Mouse (Mus musculus): ENCODE results near the gene Vamp1. TPM values are rescaled to one million over a fixed set of nuclear protein-coding genes. Genes with fewer than 3 reads are reported as not detected.

The Vamp1 gene
- total and polyA plus RNA-seq, 3 experiments, result 1.9 to 4.6 (median 3.1) TPM

DNA sequence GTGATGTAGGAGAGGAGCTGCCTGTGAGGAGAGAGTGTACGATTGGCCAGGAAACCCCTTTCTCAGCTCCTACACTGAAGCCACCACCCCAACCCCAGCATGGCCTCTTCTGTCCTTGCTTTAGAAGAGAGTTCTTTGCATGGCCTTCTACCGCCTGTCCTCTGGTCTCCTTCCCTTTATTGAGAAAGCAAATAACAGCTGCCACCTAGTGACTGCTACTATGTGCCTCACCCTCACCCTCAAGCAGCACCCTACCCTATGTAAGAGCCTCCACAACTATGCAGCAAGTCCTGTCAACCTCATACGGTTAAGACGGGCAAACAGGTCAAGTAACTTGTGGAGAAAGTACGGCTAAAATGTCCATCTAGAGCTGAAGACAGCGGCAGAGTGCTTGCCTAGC, 45.2 kb upstream of the Vamp1 start:
- in situ Hi-C loops (cut with MboI; ENCODE audit: low pct_ligation_motif_present, low pct_unique_long_range_greater_than_20kb, low sequenced_read_pairs), result no loop called here

DNA sequence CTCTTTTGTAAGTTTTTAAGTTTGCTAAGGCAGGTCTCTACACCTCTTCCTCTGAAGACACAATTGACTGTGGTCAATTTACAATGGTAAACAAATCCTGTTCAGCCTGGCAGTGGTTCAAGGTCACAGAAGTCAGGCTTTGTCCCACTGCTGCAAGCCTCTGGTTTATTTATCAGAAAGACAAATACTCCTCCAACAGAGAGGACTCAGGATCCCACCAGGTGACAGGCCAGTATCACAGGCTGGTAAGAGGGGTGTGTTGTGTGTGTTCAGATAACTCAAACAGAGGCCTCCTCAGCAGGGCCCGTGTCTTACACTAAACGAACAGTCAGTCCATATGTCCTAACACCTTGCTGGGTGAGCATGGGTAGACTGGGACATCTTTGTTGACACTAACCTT, 42.9 kb upstream of the Vamp1 start:
- Histone ChIP-seq H3K36me3 (replicated peaks in 1 of 2; ENCODE audit: control insufficient read depth in 1 of 2, insufficient read depth in 1 of 2, low read length in 1 of 2) (peaks cover 93 to 98% of the 10 kb centered on the region in 2 experiments), H3K79me2 (replicated peaks; ENCODE audit: control insufficient read depth, extremely low read depth, insufficient read depth, poor library complexity, severe bottlenecking) (no peaks in the 10 kb centered on the region), H3K27me3 (replicated peaks) (no peaks in the 10 kb centered on the region), H3K4me1 (ENCODE audit: control insufficient read depth in 1 of 2, insufficient read depth in 2 of 2) (peaks cover under 1 to 6% of the 10 kb centered on the region in 2 experiments; a peak in 3 of 4 replicates), H3K27ac (ENCODE audit: insufficient read depth, low read depth) (no peak overlapping the region), H3K9me3 (replicated peaks; ENCODE audit: low read length) (no peaks in the 10 kb centered on the region), H3K4me3 (replicated peaks in 1 of 3; ENCODE audit: low read depth in 2 of 3, low read length in 2 of 3, poor library complexity in 1 of 3) (no peak overlapping the region), H3K9ac (ENCODE audit: insufficient read depth, low read depth) (no peak overlapping the region), H3K4me2 (ENCODE audit: insufficient read depth, low read depth, poor library complexity, severe bottlenecking) (no peak overlapping the region)
- TF ChIP-seq MAX (IDR thresholded peaks at IDR 0.05; ENCODE audit: low read length) (no peak), ZC3H11A (IDR thresholded peaks at IDR 0.05; ENCODE audit: low read depth, low read length) (no peak), E2F4 (IDR thresholded peaks at IDR 0.05; ENCODE audit: insufficient replicate concordance, low read depth, low read length) (no peak), JUND (conservative IDR thresholded peaks at IDR 0.05; ENCODE audit: low read depth, low read length) (no peak), CHD2 (IDR thresholded peaks at IDR 0.05; ENCODE audit: low read length) (no peak), ZKSCAN1 (IDR thresholded peaks at IDR 0.05; ENCODE audit: borderline replicate concordance, low read depth, low read length) (no peak), TCF12 (IDR thresholded peaks at IDR 0.05; ENCODE audit: low read depth, low read length) (no peak), ZMIZ1 (IDR thresholded peaks at IDR 0.05; ENCODE audit: low read depth, low read length) (no peak), UBTF (IDR thresholded peaks at IDR 0.05; ENCODE audit: low read depth, low read length) (no peak), SMC3 (IDR thresholded peaks at IDR 0.05; ENCODE audit: low read depth, low read length) (no peak), RAD21 (IDR thresholded peaks at IDR 0.05; ENCODE audit: low read depth, low read length) (no peak), NELFE (IDR thresholded peaks at IDR 0.05; ENCODE audit: low read depth, low read length) (no peak), MYC (IDR thresholded peaks at IDR 0.05; ENCODE audit: low read depth, low read length) (no peak), CHD1 (IDR thresholded peaks at IDR 0.05; ENCODE audit: low read depth, low read length) (no peak)
- dilution Hi-C loops (cut with MboI; ENCODE audit: extremely low pct_ligation_motif_present, extremely low pct_unique_long_range_greater_than_20kb, low sequenced_read_pairs), result no loop called here
- DNase-seq (ENCODE audit: extremely low read depth), result no peak
- in situ Hi-C loops (cut with MboI; ENCODE audit: low pct_ligation_motif_present, low pct_unique_long_range_greater_than_20kb, low sequenced_read_pairs), result no loop called here

More for the DNA sequence above, 45.2 kb upstream of the Vamp1 start:
- Histone ChIP-seq H3K9ac (ENCODE audit: insufficient read depth, low read depth) (no peak overlapping the region), H3K4me2 (ENCODE audit: insufficient read depth, low read depth, poor library complexity, severe bottlenecking) (no peak overlapping the region), H3K4me3 (replicated peaks in 1 of 3; ENCODE audit: low read depth in 2 of 3, low read length in 2 of 3, poor library complexity in 1 of 3) (no peak overlapping the region), H3K27me3 (replicated peaks) (no peaks in the 10 kb centered on the region), H3K36me3 (replicated peaks in 1 of 2; ENCODE audit: control insufficient read depth in 1 of 2, insufficient read depth in 1 of 2, low read length in 1 of 2) (peaks cover 75 to 81% of the 10 kb centered on the region in 2 experiments), H3K27ac (ENCODE audit: insufficient read depth, low read depth) (no peak overlapping the region), H3K4me1 (ENCODE audit: control insufficient read depth in 1 of 2, insufficient read depth in 2 of 2) (peaks cover 8 to 17% of the 10 kb centered on the region in 2 experiments), H3K9me3 (replicated peaks; ENCODE audit: low read length) (no peaks in the 10 kb centered on the region), H3K79me2 (replicated peaks; ENCODE audit: control insufficient read depth, extremely low read depth, insufficient read depth, poor library complexity, severe bottlenecking) (peaks cover 2% of the 10 kb centered on the region; the same call in 1 of the 2 replicates)
- TF ChIP-seq SMC3 (IDR thresholded peaks at IDR 0.05; ENCODE audit: low read depth, low read length) (peak; percentile 31), HCFC1 (IDR thresholded peaks at IDR 0.05; ENCODE audit: low read depth, low read length) (no peak), POLR2A (IDR thresholded peaks at IDR 0.05; ENCODE audit: low read depth, low read length) (no peak), CTCF (conservative IDR thresholded peaks at IDR 0.05 in 1 of 2, IDR thresholded peaks at IDR 0.05 in 1 of 2; ENCODE audit: low read depth in 2 of 2, low read length in 2 of 2) (peak in 1 of 2 experiments; percentile 44; a peak in 2 of 4 replicates), RAD21 (IDR thresholded peaks at IDR 0.05; ENCODE audit: low read depth, low read length) (peak; percentile 25)
- no peak for DNase-seq (ENCODE audit: extremely low read depth)
- dilution Hi-C loops (cut with MboI; ENCODE audit: extremely low pct_ligation_motif_present, extremely low pct_unique_long_range_greater_than_20kb, low sequenced_read_pairs), result no loop called here

Data from CH12.LX (cell line).